Mouse (Mus musculus) urinary bladder, postnatal 25 days (tissue): ENCODE results near the gene Padi6.

Experiments used
- DNase-seq: peaks from one replicate; pipeline ENCODE4 v3.0.0; 2022; ENCODE audit warnings: low spot score

The Padi6 gene

DNA sequence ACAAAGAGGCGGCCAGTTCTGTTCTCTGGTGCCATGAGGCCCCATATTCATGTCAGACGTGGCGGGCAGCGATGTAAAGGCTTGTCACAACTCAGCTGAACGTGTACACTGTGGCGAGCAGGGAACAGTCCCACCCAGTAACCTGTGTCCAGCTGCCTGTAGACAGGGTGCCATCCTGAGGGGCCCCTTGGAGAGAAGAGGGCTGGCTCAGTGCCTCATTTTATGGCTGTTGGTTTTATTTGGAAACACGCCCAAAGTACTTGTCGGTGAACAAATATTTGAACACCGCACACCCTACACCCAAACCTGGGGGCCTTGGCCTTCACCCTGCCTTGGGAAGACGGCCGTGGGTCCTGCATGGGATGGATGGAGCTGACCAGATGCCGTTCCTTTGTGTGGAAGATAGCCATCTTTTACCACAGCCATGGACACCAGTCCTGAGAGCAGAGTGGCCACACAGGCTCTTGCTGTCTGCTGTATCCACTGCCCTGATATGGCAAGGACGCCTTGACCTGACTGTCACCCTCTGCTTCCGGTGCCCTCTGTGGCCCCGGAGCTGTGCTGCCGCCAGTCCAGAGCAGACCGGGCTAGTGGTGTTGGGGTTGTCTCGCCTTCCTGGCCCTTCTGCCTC lies 34.0 kb downstream of the Padi6 start:
- DNase-seq = no peak

GRCm38 (mm10) chr4:140707615-140708014 lies 34.8 kb downstream of the Padi6 start:
- no peak for DNase-seq

GRCm38 (mm10) chr4:140704166-140704565 lies 38.3 kb downstream of the Padi6 start:
- DNase-seq = no peak

- DNase-seq = no peak
Observed at GRCm38 (mm10) chr4:140703636-140704035, 38.8 kb downstream of the Padi6 start.

DNA sequence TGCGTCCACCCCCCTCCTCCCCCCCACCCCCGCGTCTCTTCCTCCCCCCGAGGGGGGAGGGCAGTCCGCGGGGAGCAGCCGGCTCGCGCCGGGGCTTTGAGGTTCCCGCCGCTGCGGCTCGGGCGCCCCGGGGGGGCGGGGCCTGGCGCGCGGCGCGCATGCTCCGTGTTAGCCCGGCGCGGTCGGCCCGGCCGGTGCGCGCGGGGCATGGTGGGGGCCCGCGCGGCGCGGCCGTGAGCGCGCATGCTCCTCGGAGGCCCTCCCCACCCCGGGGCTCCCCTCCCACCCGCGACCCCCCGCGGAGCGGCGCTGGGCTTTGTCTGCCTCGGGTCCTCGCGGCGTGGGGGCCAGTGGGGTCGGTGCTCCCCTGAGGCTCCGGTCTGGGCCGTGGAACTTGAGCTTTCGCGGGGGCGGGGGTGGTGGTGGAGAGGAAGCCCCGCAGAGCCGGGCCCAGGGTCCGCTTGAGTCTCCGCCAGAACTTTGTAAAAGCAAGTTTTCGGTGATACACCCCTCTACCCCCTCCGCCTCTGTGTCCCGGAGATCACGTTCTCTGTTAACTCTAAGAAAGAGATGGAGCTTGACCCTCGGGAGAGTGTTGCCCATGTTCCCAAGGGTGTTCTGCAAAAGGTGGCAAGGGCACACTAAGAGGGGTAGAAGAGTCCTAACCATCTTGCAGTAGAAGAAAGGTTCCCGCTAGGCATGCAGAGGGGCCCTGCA lies 39.7 kb downstream of the Padi6 start:
- peak; percentile 94 for DNase-seq

GRCm38 (mm10) chr4:140701716-140702561 lies 40.5 kb downstream of the Padi6 start:
- DNase-seq = no peak

GRCm38 (mm10) chr4:140701049-140701715 lies 41.3 kb downstream of the Padi6 start:
- DNase-seq = peak; percentile 80

DNA sequence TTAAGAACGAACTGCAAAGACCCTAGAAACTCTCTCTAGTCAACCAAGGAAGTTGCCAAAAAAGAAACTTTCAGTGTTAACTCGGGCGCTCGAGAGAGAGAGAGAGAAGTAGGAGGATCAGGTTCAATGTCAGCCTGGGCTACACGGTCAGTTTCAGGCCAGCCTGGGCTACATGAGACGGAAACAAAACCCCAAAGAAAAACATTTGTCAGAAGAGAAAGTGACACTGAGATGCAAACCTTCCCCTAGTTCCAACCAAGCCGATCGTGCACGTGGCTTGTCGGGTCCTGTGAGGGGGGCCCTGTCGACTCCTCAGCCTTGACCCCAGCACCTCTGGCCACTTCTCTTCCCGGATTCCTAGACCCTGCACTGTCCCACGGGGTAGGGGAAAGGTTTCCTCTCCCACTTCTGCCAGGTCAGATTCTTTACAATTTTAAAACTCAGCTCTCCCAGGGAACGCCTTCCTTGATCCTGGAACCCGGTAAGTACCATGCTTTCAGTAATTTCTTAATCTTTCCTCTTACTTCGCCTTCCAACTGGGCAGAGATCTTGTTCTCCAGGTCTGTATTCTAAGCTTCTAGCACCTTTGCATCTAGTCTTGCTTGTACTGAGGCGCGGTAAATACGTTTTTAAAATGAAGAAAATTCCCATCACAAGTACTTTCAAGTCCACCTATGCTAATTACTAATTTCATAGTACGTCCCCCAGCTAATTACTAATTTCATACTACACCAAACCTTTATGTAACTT lies 42.0 kb downstream of the Padi6 start, which contains the start of gene Rcc2:
TSS of gene Rcc2 (plus strand) at position 273 of the 750 bp plus-strand sequence.
- no peak for DNase-seq

DNA sequence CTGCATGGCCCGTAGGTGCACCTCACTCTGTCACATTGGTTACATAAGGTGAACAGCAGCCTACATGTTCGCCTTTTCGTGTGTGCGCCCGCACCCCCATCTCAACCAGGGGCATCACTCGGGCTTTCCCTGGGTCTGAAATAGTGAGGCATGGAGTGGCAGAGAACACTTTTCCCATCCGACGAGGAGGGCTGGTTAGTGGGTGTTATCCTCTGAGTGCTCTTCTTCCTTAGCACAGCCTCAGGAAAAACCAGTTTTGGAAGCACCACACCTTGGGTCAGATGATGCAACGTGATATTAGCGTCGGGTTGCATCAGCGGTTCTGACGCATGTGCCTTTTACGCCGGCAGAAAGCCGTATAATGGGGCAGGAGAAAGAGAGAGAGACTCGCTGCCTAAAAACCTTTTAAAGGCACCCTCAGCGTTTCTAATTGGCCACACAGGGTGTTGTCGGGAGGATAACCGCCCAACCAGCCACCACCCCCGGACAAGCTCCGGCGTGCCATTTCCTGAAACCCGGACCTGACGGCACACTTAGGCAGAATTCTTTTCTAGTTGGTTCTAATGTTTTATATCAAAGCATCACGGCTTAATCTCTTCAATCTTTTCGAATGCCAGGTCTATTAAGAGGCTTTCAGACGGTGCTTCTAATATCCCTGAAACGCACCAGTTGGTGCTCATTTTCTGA lies 42.9 kb downstream of the Padi6 start:
- peak; percentile 55 for DNase-seq

DNA sequence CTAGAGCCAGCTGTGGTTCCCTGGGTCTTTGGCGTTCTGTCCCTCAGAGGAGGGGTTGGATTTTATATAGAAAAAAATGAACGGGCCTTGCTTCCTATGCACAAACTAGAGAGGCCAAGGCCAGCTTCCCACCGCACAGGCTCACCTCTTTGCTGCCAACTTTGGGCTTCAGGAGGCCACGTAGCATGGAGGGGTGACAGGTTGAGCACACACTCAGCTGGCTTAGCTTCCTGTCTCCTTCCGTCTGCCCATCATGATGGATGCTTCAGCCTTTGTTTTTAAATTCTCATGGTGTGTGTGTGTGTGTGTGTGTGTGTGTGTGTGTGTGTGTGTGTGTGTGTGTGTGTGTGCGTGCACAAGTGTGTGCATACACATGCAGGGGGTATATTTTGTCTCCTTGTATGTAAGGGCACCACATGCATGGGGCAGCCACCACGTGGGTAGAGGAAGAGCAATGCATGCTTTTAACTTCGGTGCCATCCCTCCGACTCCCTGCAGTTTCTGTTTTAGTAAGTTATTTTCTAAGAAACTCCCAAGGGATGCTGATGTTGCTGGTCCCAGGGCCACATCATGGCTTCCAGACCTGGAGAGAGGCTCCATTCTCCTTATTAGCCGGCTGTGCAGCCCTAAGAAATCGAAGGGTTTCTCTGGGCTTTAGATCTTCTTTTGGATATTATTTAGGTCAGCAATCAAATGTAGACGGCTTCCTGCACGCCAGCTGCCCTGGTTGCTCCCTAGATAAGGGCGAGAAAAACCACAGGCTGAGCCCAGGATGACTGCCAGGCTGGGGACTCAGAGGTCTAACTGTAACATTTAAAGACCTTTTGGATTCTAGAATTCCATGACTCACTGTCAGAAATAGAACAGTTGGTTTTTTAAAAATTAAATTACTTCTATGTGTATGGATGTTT lies 46.5 kb downstream of the Padi6 start:
- no peak for DNase-seq

DNA sequence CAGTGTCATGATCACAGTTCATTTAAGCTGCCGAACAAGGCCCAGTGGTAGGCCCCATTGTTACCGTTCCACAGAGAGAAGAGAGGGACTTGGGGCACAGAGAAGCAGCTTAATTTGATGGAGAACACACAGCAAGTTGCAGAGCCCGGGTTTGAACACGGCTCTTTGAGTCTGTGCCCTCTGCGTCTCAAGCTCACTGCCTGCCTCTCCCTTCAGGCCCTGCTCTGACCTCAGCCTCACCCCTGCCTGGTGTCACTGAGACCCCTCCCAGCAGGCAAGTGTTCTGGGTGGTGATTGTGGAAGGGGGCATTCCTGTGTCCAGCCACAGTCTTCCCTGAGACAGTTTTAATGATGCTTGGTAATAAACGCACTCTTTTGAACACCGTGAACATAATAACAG lies 47.3 kb downstream of the Padi6 start:
- no peak for DNase-seq

DNA sequence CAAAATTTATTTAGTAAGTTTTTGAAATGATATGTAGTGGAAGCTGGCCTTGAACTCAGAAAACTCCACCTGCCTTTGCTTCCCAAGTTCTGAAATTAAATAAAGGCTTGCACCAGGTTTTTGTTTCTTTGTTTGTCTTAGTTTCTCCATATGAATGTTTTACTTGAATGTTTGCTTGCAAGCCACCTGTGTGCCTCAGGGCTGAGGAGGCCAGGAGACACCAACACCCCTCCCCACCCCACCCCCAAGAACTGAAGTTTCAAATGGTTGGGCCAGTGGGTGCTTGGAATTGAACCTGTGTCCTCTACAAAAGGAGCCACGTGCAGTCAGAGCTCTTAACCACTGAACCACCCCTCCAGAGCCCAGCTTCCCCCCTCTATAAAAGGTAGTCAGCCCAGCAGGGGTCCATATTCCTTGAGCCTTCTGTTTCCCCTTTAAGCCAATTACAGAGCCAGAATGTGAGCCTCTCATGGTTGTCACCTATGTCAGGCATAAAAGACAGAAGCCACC lies 47.8 kb downstream of the Padi6 start:
- DNase-seq = no peak

DNA sequence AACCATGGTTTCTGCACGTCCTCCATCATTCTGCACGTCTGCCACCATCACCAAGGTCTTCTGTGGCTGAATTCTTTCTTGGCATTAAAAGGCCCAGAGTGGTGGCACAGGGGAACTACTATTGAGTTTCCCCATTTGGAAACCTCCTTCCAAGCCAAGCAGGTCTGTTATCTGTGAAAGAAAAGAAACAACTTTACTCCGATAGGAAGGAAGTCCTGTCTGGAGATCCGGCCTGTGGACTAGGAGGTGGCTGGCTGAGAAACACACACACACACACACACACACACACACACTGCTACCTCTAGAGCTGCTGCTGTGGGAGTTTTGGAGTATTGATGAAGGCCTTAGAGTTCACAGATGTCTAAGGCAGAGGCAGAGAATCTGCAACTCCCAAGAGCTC lies 48.9 kb downstream of the Padi6 start:
- no peak for DNase-seq

GRCm38 (mm10) chr4:140691481-140691880 lies 51.0 kb downstream of the Padi6 start:
- DNase-seq = no peak

DNA sequence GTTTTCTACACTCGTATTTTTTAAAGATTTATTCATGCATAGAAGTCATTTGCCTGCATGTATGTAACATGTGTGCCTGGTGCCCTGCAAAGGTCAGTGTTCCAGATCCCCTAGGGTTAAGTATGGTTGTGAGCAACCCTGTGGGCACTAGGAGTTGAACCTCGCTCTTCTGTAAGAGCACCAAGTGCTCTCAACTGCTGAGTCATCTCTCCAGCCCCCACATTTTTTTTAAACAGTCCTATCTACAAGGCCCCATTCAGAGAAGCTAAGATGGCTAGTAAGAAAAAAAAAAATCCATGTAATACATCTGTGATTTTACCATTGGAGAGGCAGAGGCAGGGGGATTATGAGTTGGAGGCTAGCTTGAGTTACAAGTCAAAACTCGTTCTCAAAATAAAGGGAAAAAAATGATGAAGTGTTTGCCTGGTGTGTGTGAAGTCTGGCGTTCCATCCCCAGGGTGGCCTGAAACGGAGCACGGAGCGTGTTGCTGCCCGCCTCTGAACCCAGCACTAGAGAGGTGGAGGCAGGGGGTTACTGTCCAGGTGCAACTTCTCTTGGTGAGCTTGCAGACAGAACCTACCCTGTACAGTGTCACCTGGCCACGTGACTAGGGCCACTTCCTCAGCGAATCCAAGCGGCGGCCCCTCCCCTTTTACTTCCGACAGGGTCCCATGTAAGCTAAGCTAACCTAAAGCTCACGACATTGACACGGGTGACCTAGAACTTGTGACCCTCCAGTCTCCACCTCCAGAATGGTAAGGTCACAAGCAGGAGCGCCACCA lies 52.4 kb downstream of the Padi6 start:
- no peak for DNase-seq

DNA sequence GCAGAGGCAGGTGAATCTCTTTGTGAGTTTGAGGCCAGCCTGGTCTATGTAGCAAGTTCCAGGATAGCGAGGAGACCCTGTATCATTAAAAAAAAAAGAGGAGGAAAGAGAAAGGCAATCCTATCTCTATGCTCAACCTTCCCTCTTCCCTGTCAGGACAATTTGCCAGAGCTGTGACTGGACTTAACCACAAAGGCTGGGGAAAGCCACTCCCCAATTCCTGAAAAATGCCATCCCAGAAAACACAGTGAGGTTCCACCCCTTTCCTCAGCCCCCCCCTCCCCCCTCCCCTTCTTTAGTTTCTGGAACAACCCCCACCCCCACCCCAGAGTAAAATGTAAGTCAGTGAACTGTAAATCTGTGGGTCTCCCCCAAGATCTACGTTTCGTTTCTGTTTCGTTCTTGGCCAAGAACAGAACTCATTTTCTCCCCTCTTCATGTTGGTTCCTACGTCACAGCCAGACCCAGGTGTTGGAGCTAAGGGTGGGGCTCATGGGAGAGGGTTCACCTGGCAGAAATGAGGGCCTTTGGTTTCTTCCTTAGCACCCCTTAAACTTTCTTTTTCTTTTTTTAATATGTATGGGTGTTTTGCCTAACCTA lies 53.5 kb downstream of the Padi6 start:
- DNase-seq = no peak

- no peak for DNase-seq
Observed at GRCm38 (mm10) chr4:140688044-140688825, 54.2 kb downstream of the Padi6 start.

- DNase-seq = no peak
Observed at GRCm38 (mm10) chr4:140684881-140685303, 57.6 kb downstream of the Padi6 start.
